7 mouse cellular contexts compared by ENCODE assay signal in genomic region chr11:48872695-48873300, GRCm38 (mm10). TPM values are rescaled to one million over a fixed set of nuclear protein-coding genes. Genes with fewer than 3 reads are reported as not detected.
DNase-seq lines count a peak whose midpoint lies in the region; ATAC-seq and TF ChIP-seq lines count a peak whose summit lies in the region.

No protein-coding gene starts in this region.

- peaks cover 15% of the 10 kb centered on the region for H3K4me1 ChIP-seq in kidney, postnatal 0 days (replicated peaks; ENCODE audit: insufficient read depth, low read length)
- peaks cover 8% of the 10 kb centered on the region; the same call in 1 of the 2 replicates for H3K4me1 ChIP-seq in brown adipose tissue, adult 24 weeks (ENCODE audit: control insufficient read depth, insufficient read depth, insufficient read length, low read length)
- peaks cover 11% of the 10 kb centered on the region; the same call in 1 of the 2 replicates for H3K4me1 ChIP-seq in embryonic facial prominence, embryonic 15.5 days

- H3K79me2 ChIP-seq in macrophage (ENCODE audit: inconsistent target) = peaks cover 47% of the 10 kb centered on the region

- H3K9me3 ChIP-seq in kidney, postnatal 0 days (replicated peaks; ENCODE audit: low read length) = no peaks in the 10 kb centered on the region
- no peaks in the 10 kb centered on the region for H3K9me3 ChIP-seq in embryonic facial prominence, embryonic 15.5 days (replicated peaks)

- 0 out of 2 replicates have a peak overlapping the region, but pooled peaks have one; percentile 68 for H3K9ac ChIP-seq in kidney, postnatal 0 days (ENCODE audit: low read depth, low read length)
- H3K9ac ChIP-seq in embryonic facial prominence, embryonic 15.5 days = no peak overlapping the region

- H3K27ac ChIP-seq in kidney, postnatal 0 days = peak overlapping the region; percentile 91
- H3K27ac ChIP-seq in brown adipose tissue, adult 24 weeks (replicated peaks; ENCODE audit: low read depth, low read length) = peak overlapping the region; percentile 94
- H3K27ac ChIP-seq in embryonic facial prominence, embryonic 15.5 days (replicated peaks) = no peak overlapping the region
- peak overlapping the region; percentile 97 for H3K27ac ChIP-seq in macrophage

- no peaks in the 10 kb centered on the region for H3K27me3 ChIP-seq in kidney, postnatal 0 days (ENCODE audit: insufficient read depth, low read length)
- no peaks in the 10 kb centered on the region for H3K27me3 ChIP-seq in embryonic facial prominence, embryonic 15.5 days

- peak overlapping the region; percentile 73; the same call in 1 of the 2 replicates for H3K4me2 ChIP-seq in kidney, postnatal 0 days (ENCODE audit: low read length)
- no peak overlapping the region for H3K4me2 ChIP-seq in embryonic facial prominence, embryonic 15.5 days (replicated peaks)

- peak overlapping the region; percentile 52; the same call in 1 of the 2 replicates for H3K4me3 ChIP-seq in kidney, postnatal 0 days (replicated peaks; ENCODE audit: low read depth, low read length)
- H3K4me3 ChIP-seq in brown adipose tissue, adult 24 weeks (ENCODE audit: insufficient read depth, low read depth, low read length) = peak overlapping the region; percentile 93
- 0 out of 2 replicates have a peak overlapping the region, but pooled peaks have one; percentile 51 for H3K4me3 ChIP-seq in embryonic facial prominence, embryonic 15.5 days (replicated peaks)
- peak overlapping the region; percentile 60; the same call in 1 of the 2 replicates for H3K4me3 ChIP-seq in macrophage (ENCODE audit: inconsistent target)

- H3K36me3 ChIP-seq in kidney, postnatal 0 days (ENCODE audit: insufficient read depth, low read length) = no peaks in the 10 kb centered on the region
- H3K36me3 ChIP-seq in embryonic facial prominence, embryonic 15.5 days = no peaks in the 10 kb centered on the region
- peaks cover 6% of the 10 kb centered on the region for H3K36me3 ChIP-seq in macrophage (ENCODE audit: inconsistent target)

- intact Hi-C loops in gastrocnemius, postnatal 14 days (cut with DNase I; ENCODE audit: low total_unique reads) = no loop called here

- DNase-seq in kidney, postnatal 0 days (ENCODE audit: low spot score) = peak; percentile 20
- no peak for DNase-seq in kidney, postnatal 4 days
- no peak for DNase-seq in natural killer cell, adult 2 months (ENCODE audit: low spot score in 2 of 2)
- DNase-seq in gastrocnemius, postnatal 14 days = no peak

- no peak for TF ChIP-seq CTCF in kidney, postnatal 0 days (IDR thresholded peaks at IDR 0.05; ENCODE audit: low read depth)

- ATAC-seq in kidney, postnatal 0 days (replicated peaks; ENCODE audit: low FRiP score, low read depth) = no peak
- ATAC-seq in embryonic facial prominence, embryonic 15.5 days (ENCODE audit: insufficient number of reproducible peaks, low FRiP score, low TSS enrichment, low read depth) = no peak

- 65% methylated on average over 7 of the region's 7 CpGs for WGBS in kidney, postnatal 0 days
- WGBS in embryonic facial prominence, embryonic 15.5 days = 82% methylated on average over 7 of the region's 7 CpGs
- 58% methylated on average over 7 of the region's 7 CpGs for WGBS in macrophage (ENCODE audit: missing documents)

RNA-seq across cellular contexts. Expression of gene Irgm1, which starts 1.3 kb away (rescaled TPM):
- polyA plus RNA-seq in kidney, postnatal 0 days (2015; fragmentation: Nextera tagmentation; extraction: Ambion mirVana) = 32.0 and 33.2 TPM in 2 replicates
- 9.2 and 11.6 TPM in 2 replicates for polyA plus RNA-seq in brown adipose tissue, adult 24 weeks (2012; ENCODE audit: insufficient read depth, insufficient read length, missing spikeins)
- polyA plus RNA-seq in embryonic facial prominence, embryonic 15.5 days (2015; fragmentation: Nextera tagmentation; extraction: Ambion mirVana) = 8.3 and 8.8 TPM in 2 replicates
- 100 to 1,000 TPM in 15 of 26 experiments, 10 to 100 TPM in 11; 20.5 to 641 (median 175) TPM for total RNA-seq in macrophage (2018; cell fraction: chromatin; rRNA removed)
- 100 to 1,000 TPM; 128 to 783 (median 543) TPM for total RNA-seq in macrophage (2018; cell fraction: cytosol; rRNA removed)
- total RNA-seq in macrophage (2018; cell fraction: nucleus; rRNA removed) = 100 to 1,000 TPM in 18 of 26 experiments, 10 to 100 TPM in 8; 75.1 to 591 (median 408) TPM
- polyA plus RNA-seq in macrophage (2018) = 118 to 323 TPM (median 130 TPM) in 3 replicates
- total RNA-seq in gastrocnemius, postnatal 14 days (2021) = 1 to 10 TPM; 6.1 to 7.0 TPM

RNA-seq across cellular contexts. Expression of gene Gm5431, which starts 29.2 kb away (rescaled TPM):
- polyA plus RNA-seq in kidney, postnatal 0 days (2015; fragmentation: Nextera tagmentation; extraction: Ambion mirVana) = 0.24 and 0.43 TPM in 2 replicates
- not detected in 2 replicates for polyA plus RNA-seq in brown adipose tissue, adult 24 weeks (2012; ENCODE audit: insufficient read depth, insufficient read length, missing spikeins)
- 0.20 and 0.49 TPM in 2 replicates for polyA plus RNA-seq in embryonic facial prominence, embryonic 15.5 days (2015; fragmentation: Nextera tagmentation; extraction: Ambion mirVana)
- total RNA-seq in macrophage (2018; cell fraction: chromatin; rRNA removed) = 100 to 1,000 TPM in 10 of 26 experiments, 10 to 100 TPM in 16; 11.3 to 174 (median 83.5) TPM
- 100 to 1,000 TPM in 16 of 26 experiments, 10 to 100 TPM in 10; 36.0 to 249 (median 118) TPM for total RNA-seq in macrophage (2018; cell fraction: cytosol; rRNA removed)
- 100 to 1,000 TPM in 15 of 26 experiments, 10 to 100 TPM in 11; 26.8 to 253 (median 149) TPM for total RNA-seq in macrophage (2018; cell fraction: nucleus; rRNA removed)
- polyA plus RNA-seq in macrophage (2018) = 43.5 to 99.6 TPM (median 62.6 TPM) in 3 replicates
- total RNA-seq in gastrocnemius, postnatal 14 days (2021) = under 1 TPM; 0.21 to 0.35 TPM

RNA-seq across cellular contexts. Expression of gene Gm12184, which starts 46.3 kb away (rescaled TPM):
- polyA plus RNA-seq in kidney, postnatal 0 days (2015; fragmentation: Nextera tagmentation; extraction: Ambion mirVana) = 4.4 and 10.3 TPM in 2 replicates
- 14.6 and 26.0 TPM in 2 replicates for polyA plus RNA-seq in brown adipose tissue, adult 24 weeks (2012; ENCODE audit: insufficient read depth, insufficient read length, missing spikeins)
- 2.3 and 4.9 TPM in 2 replicates for polyA plus RNA-seq in embryonic facial prominence, embryonic 15.5 days (2015; fragmentation: Nextera tagmentation; extraction: Ambion mirVana)
- 1 to 10 TPM in 4 of 26 experiments, under 1 TPM in 1, not detected in 21; 0.98 to 1.4 (median 1.3) TPM for total RNA-seq in macrophage (2018; cell fraction: chromatin; rRNA removed)
- total RNA-seq in macrophage (2018; cell fraction: cytosol; rRNA removed) = 1 to 10 TPM in 21 of 26 experiments, under 1 TPM in 5; 0.47 to 2.3 (median 1.5) TPM
- total RNA-seq in macrophage (2018; cell fraction: nucleus; rRNA removed) = 1 to 10 TPM in 3 of 26 experiments, under 1 TPM in 10, not detected in 13; 0.40 to 5.6 (median 0.67) TPM
- polyA plus RNA-seq in macrophage (2018) = 0.75 to 2.7 TPM (median 1.7 TPM) in 3 replicates
- total RNA-seq in gastrocnemius, postnatal 14 days (2021) = 1 to 10 TPM; 2.7 to 3.0 TPM

RNA-seq across cellular contexts. Expression of gene Trim7, which starts 46.9 kb away (rescaled TPM):
- 10.2 and 10.5 TPM in 2 replicates for polyA plus RNA-seq in kidney, postnatal 0 days (2015; fragmentation: Nextera tagmentation; extraction: Ambion mirVana)
- 1.4 and 1.5 TPM in 2 replicates for polyA plus RNA-seq in brown adipose tissue, adult 24 weeks (2012; ENCODE audit: insufficient read depth, insufficient read length, missing spikeins)
- polyA plus RNA-seq in embryonic facial prominence, embryonic 15.5 days (2015; fragmentation: Nextera tagmentation; extraction: Ambion mirVana) = 5.4 and 5.8 TPM in 2 replicates
- 10 to 100 TPM in 12 of 26 experiments, 1 to 10 TPM in 14; 2.1 to 26.6 (median 9.3) TPM for total RNA-seq in macrophage (2018; cell fraction: chromatin; rRNA removed)
- 1 to 10 TPM in 20 of 26 experiments, under 1 TPM in 6; 0.29 to 2.5 (median 1.3) TPM for total RNA-seq in macrophage (2018; cell fraction: cytosol; rRNA removed)
- total RNA-seq in macrophage (2018; cell fraction: nucleus; rRNA removed) = 10 to 100 TPM in 3 of 26 experiments, 1 to 10 TPM in 23; 1.7 to 11.6 (median 5.5) TPM
- polyA plus RNA-seq in macrophage (2018) = 1.1 to 1.4 TPM (median 1.2 TPM) in 3 replicates
- 100 to 1,000 TPM in 1 of 2 experiments, 10 to 100 TPM in 1; 93.7 to 106 TPM for total RNA-seq in gastrocnemius, postnatal 14 days (2021)

RNA-seq across cellular contexts. Expression of gene Trim41, which starts 55.6 kb away (rescaled TPM):
- polyA plus RNA-seq in kidney, postnatal 0 days (2015; fragmentation: Nextera tagmentation; extraction: Ambion mirVana) = 5.2 and 5.3 TPM in 2 replicates
- 14.0 and 15.5 TPM in 2 replicates for polyA plus RNA-seq in brown adipose tissue, adult 24 weeks (2012; ENCODE audit: insufficient read depth, insufficient read length, missing spikeins)
- polyA plus RNA-seq in embryonic facial prominence, embryonic 15.5 days (2015; fragmentation: Nextera tagmentation; extraction: Ambion mirVana) = 7.5 and 8.1 TPM in 2 replicates
- 100 to 1,000 TPM in 17 of 26 experiments, 10 to 100 TPM in 9; 20.6 to 250 (median 130) TPM for total RNA-seq in macrophage (2018; cell fraction: chromatin; rRNA removed)
- total RNA-seq in macrophage (2018; cell fraction: cytosol; rRNA removed) = 10 to 100 TPM; 16.9 to 87.7 (median 65.3) TPM
- 100 to 1,000 TPM in 10 of 26 experiments, 10 to 100 TPM in 16; 25.6 to 136 (median 96.6) TPM for total RNA-seq in macrophage (2018; cell fraction: nucleus; rRNA removed)
- 40.1 to 48.8 TPM (median 47.2 TPM) in 3 replicates for polyA plus RNA-seq in macrophage (2018)
- total RNA-seq in gastrocnemius, postnatal 14 days (2021) = 10 to 100 TPM; 16.3 to 21.0 TPM

Comparison
In these comparisons a context has a peak if more than half of its experiments do, and no peak if none do; other contexts are left out.
1. RNA of gene Gm5431, which starts 29.2 kb away (polyA plus RNA-seq): 43.5 to 99.6 TPM in macrophage; 0.24 to 0.43 TPM in kidney, postnatal 0 days, not detected in brown adipose tissue, adult 24 weeks and 0.20 to 0.49 TPM in embryonic facial prominence, embryonic 15.5 days; every median in the first group is over 10 times any median in the second.
2. Peak in every context shown above with its lines, with median percentiles within 50 percentile points of each other: H3K4me3 ChIP-seq.